Mouse (Mus musculus) liver, embryonic 14.5 days (tissue): ENCODE data around the gene Creb5.

ENCODE experiments used
- CTCF ChIP-seq: IDR thresholded peaks from 2 replicates; pipeline ENCODE4 v1.5.1; 2016; ENCODE audit warnings: antibody characterized with exemption, low read depth, control low read depth
- EP300 ChIP-seq: IDR thresholded peaks from 2 replicates; pipeline ENCODE4 v1.6.1; 2016; ENCODE audit warnings: antibody characterized with exemption, low read depth

DNA sequence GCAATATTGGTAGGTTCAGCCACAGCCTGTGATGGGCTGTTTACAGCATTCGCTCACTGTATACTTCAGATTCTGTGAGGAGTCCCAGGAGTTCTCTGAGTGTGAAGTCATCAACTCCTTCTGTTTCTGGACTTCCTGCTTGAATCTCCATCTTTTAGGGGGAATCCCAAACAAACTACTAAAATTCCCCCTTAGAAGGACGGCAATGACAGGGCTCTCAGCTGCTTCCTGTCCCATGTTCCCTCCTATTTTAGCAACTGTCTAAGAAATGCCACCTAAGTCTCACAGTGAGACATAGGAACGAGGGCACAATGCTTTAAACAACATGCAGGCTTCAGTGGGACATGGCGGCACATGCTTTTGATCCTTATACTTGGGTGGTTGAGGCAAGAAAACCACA lies 204.3 kb downstream of the Creb5 start:
- TF ChIP-seq EP300 (no peak), CTCF (no peak)
